Mouse (Mus musculus): ENCODE results near the gene Acsf2. TPM values are rescaled to one million over a fixed set of nuclear protein-coding genes. Genes with fewer than 3 reads are reported as not detected.

Acsf2 gene
- polyA plus RNA-seq, 1 experiment from 2014 or later: 3.1 TPM

Other genes with a start within 250 kb of the Acsf2 start
- gene Abcc3, start 208.9 kb downstream of the Acsf2 start, polyA plus RNA-seq (2016; fragmentation: Nextera tagmentation; extraction: Ambion mirVana): 0.57 and 0.89 TPM in 2 replicates
- 16.2 and 16.5 TPM in 2 replicates for gene Cacna1g, start 127.7 kb downstream of the Acsf2 start, polyA plus RNA-seq (2016; fragmentation: Nextera tagmentation; extraction: Ambion mirVana)
- gene Spata20, start 115.7 kb downstream of the Acsf2 start, polyA plus RNA-seq (2016; fragmentation: Nextera tagmentation; extraction: Ambion mirVana): 0.36 TPM in 1 of 2 replicates, not detected in the other
- 0.47 and 0.68 TPM in 2 replicates for gene Epn3, start 101.9 kb downstream of the Acsf2 start, polyA plus RNA-seq (2016; fragmentation: Nextera tagmentation; extraction: Ambion mirVana)
- gene Mycbpap, start 80.1 kb downstream of the Acsf2 start, polyA plus RNA-seq (2016; fragmentation: Nextera tagmentation; extraction: Ambion mirVana): 2.9 and 4.9 TPM in 2 replicates
- gene Rsad1, start 52.6 kb downstream of the Acsf2 start, polyA plus RNA-seq (2016; fragmentation: Nextera tagmentation; extraction: Ambion mirVana): 4.3 and 5.4 TPM in 2 replicates
- gene Chad, start 36.8 kb downstream of the Acsf2 start, polyA plus RNA-seq (2016; fragmentation: Nextera tagmentation; extraction: Ambion mirVana): 0.31 and 0.45 TPM in 2 replicates
- 215 and 222 TPM in 2 replicates for gene Lrrc59, start 27.9 kb upstream of the Acsf2 start, polyA plus RNA-seq (2016; fragmentation: Nextera tagmentation; extraction: Ambion mirVana)
- 130 and 131 TPM in 2 replicates for gene Mrpl27, start 51.9 kb upstream of the Acsf2 start, polyA plus RNA-seq (2016; fragmentation: Nextera tagmentation; extraction: Ambion mirVana)
- 32.9 and 33.5 TPM in 2 replicates for gene Eme1, start 52.1 kb upstream of the Acsf2 start, polyA plus RNA-seq (2016; fragmentation: Nextera tagmentation; extraction: Ambion mirVana)
- 17.2 and 18.8 TPM in 2 replicates for gene Xylt2, start 75.6 kb upstream of the Acsf2 start, polyA plus RNA-seq (2016; fragmentation: Nextera tagmentation; extraction: Ambion mirVana)
- gene Gm11541, start 102.6 kb upstream of the Acsf2 start, polyA plus RNA-seq (2016; fragmentation: Nextera tagmentation; extraction: Ambion mirVana): not detected in 2 replicates
- 0.15 and 0.20 TPM in 2 replicates for gene Cdc34b, start 139.9 kb upstream of the Acsf2 start, polyA plus RNA-seq (2016; fragmentation: Nextera tagmentation; extraction: Ambion mirVana)
- gene Tmem92, start 180.8 kb upstream of the Acsf2 start, polyA plus RNA-seq (2016; fragmentation: Nextera tagmentation; extraction: Ambion mirVana): not detected in 2 replicates